17 mouse cellular contexts compared by ENCODE assay signal in the genomic region with DNA sequence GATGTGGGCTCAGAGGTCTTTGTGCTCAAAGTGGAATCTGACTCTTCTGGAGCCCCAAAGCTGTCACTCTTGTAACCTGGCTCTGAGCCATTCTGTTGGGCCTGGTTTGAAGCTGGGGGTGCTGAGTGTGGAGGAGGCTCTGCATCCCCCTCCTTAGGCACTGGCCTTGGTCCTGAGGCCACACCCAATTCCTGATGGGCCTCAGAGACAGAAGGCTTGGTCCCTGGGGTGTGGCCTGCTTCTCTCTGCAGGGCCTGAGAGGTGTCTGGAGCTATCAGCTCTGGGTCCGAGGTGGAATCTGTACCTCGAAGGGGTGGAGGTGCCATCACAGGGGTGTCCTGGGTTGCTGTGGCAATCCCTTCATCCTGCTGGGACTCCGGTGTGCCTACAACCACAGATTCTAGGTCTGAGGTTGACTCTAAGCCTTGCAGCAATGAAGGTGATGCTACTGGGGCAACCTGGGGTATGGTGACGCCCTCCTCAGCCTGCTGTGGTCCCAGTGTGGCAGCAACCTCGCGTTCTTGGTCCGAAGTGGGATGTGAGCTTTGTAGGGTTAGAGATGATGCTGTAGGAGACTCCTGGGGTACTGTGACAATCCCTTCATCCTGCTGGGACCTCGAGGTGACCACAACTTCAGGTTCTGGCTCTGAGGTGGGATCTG. TPM values are rescaled to one million over a fixed set of nuclear protein-coding genes. Genes with fewer than 3 reads are reported as not detected.
DNase-seq lines count a peak whose midpoint lies in the region; ATAC-seq and TF ChIP-seq lines count a peak whose summit lies in the region.
"Had no signal": no experiment of that assay in that cellular context is flagged by ENCODE, and none has a peak within 500 bp of the region (broad histone marks: within the 10 kb centered on the region; RNA-seq: fewer than 3 reads in every experiment).

No protein-coding gene starts in this region.

- peaks cover 3% of the 10 kb centered on the region; the same call in 1 of the 2 replicates for H3K4me1 ChIP-seq in liver, postnatal 0 days (ENCODE audit: insufficient read depth)
- H3K4me1 ChIP-seq in forebrain, embryonic 15.5 days, result peaks cover 53% of the 10 kb centered on the region
- H3K4me1 ChIP-seq in liver, embryonic 13.5 days (replicated peaks), result peaks cover 81% of the 10 kb centered on the region
- peaks cover 52% of the 10 kb centered on the region for H3K4me1 ChIP-seq in neural tube, embryonic 14.5 days (ENCODE audit: control insufficient read depth, insufficient read depth, low read length)

- no peaks in the 10 kb centered on the region for H3K9me3 ChIP-seq in liver, postnatal 0 days (ENCODE audit: low read length)
- no peaks in the 10 kb centered on the region for H3K9me3 ChIP-seq in forebrain, embryonic 15.5 days
- H3K9me3 ChIP-seq in liver, embryonic 13.5 days (replicated peaks), result no peaks in the 10 kb centered on the region
- H3K9me3 ChIP-seq in neural tube, embryonic 14.5 days (ENCODE audit: control insufficient read depth, low read length), result no peaks in the 10 kb centered on the region

- H3K36me3 ChIP-seq in liver, postnatal 0 days (replicated peaks; ENCODE audit: insufficient read depth, low read length), result peaks cover 32% of the 10 kb centered on the region
- peaks cover 47% of the 10 kb centered on the region for H3K36me3 ChIP-seq in forebrain, embryonic 15.5 days
- peaks cover 31% of the 10 kb centered on the region for H3K36me3 ChIP-seq in liver, embryonic 13.5 days
- peaks cover 35% of the 10 kb centered on the region for H3K36me3 ChIP-seq in neural tube, embryonic 14.5 days (ENCODE audit: control insufficient read depth, insufficient read depth, low read length)

- no peak overlapping the region for H3K4me2 ChIP-seq in liver, postnatal 0 days (ENCODE audit: low read depth, low read length)
- no peak overlapping the region for H3K4me2 ChIP-seq in forebrain, embryonic 15.5 days (replicated peaks)
- peak overlapping the region; percentile 61 for H3K4me2 ChIP-seq in liver, embryonic 13.5 days
- no peak overlapping the region; the same call in 1 of the 2 replicates for H3K4me2 ChIP-seq in neural tube, embryonic 14.5 days (ENCODE audit: low read depth, low read length)

- ATAC-seq in liver, postnatal 0 days, result no peak
- no peak for ATAC-seq in forebrain, embryonic 15.5 days (replicated peaks)
- ATAC-seq in liver, embryonic 13.5 days (ENCODE audit: low read depth), result peak; percentile 52
- ATAC-seq in neural tube, embryonic 14.5 days (ENCODE audit: low read depth), result no peak
- ATAC-seq: CD4-positive, CD25-positive, alpha-beta regulatory T cell, adult 4 months; Patski had no signal

- H3K27ac ChIP-seq in liver, postnatal 0 days (ENCODE audit: low read depth), result no peak overlapping the region
- H3K27ac ChIP-seq in forebrain, embryonic 15.5 days (replicated peaks), result 0 out of 2 replicates have a peak overlapping the region, but pooled peaks have one; percentile 16
- peak overlapping the region; percentile 68 for H3K27ac ChIP-seq in liver, embryonic 13.5 days
- peak overlapping the region; percentile 78; the same call in 1 of the 2 replicates for H3K27ac ChIP-seq in neural tube, embryonic 14.5 days (ENCODE audit: low read depth, low read length)

- H3K27me3 ChIP-seq in liver, postnatal 0 days (ENCODE audit: insufficient read depth, low read length), result peaks cover 23% of the 10 kb centered on the region
- H3K27me3 ChIP-seq in forebrain, embryonic 15.5 days, result no peaks in the 10 kb centered on the region
- H3K27me3 ChIP-seq in liver, embryonic 13.5 days, result peaks cover 39% of the 10 kb centered on the region
- no peaks in the 10 kb centered on the region for H3K27me3 ChIP-seq in neural tube, embryonic 14.5 days (ENCODE audit: control insufficient read depth, insufficient read depth, low read length)
- H3K27me3 ChIP-seq: Patski had no signal

- H3K4me3 ChIP-seq in liver, postnatal 0 days (ENCODE audit: low read depth, low read length), result no peak overlapping the region
- H3K4me3 ChIP-seq in forebrain, embryonic 15.5 days, result no peak overlapping the region
- peak overlapping the region; percentile 47 for H3K4me3 ChIP-seq in liver, embryonic 13.5 days (replicated peaks)
- no peak overlapping the region for H3K4me3 ChIP-seq in neural tube, embryonic 14.5 days (ENCODE audit: low read depth, low read length)

- TF ChIP-seq EP300 in liver, postnatal 0 days (IDR thresholded peaks at IDR 0.05; ENCODE audit: low read depth), result no peak

- peak; percentile 56 for DNase-seq in liver
- no peak for DNase-seq in liver, postnatal 0 days
- DNase-seq in liver, embryonic 13.5 days, result no peak
- no peak for DNase-seq in layer of hippocampus, adult 8-10 months (ENCODE audit: low spot score in 2 of 2)
- no peak for DNase-seq in kidney, adult 18-20 months
- DNase-seq in testis, postnatal 10 days (ENCODE audit: low spot score), result no peak
- DNase-seq: adrenal gland, postnatal 14 days; cerebellum, adult 11-12 months; kidney, postnatal 10 days had no signal

- no peak for TF ChIP-seq CTCF in liver, postnatal 0 days (IDR thresholded peaks at IDR 0.05; ENCODE audit: low read depth)

- H3K9ac ChIP-seq in liver, postnatal 0 days (replicated peaks), result no peak overlapping the region
- no peak overlapping the region for H3K9ac ChIP-seq in forebrain, embryonic 15.5 days (replicated peaks)
- peak overlapping the region; percentile 59 for H3K9ac ChIP-seq in liver, embryonic 13.5 days
- H3K9ac ChIP-seq in neural tube, embryonic 14.5 days (replicated peaks; ENCODE audit: low read depth, low read length), result no peak overlapping the region

- WGBS in liver, postnatal 0 days (ENCODE audit: insufficient replicate concordance), result 73% methylated on average over 8 of the region's 8 CpGs
- 91% methylated on average over 8 of the region's 8 CpGs for WGBS in forebrain, embryonic 15.5 days
- 67% methylated on average over 8 of the region's 8 CpGs for WGBS in liver, embryonic 13.5 days (ENCODE audit: insufficient replicate concordance)
- 86% methylated on average over 8 of the region's 8 CpGs for WGBS in neural tube, embryonic 14.5 days

RNA-seq across cellular contexts. Expression of gene Nacad, which starts 5.4 kb away (rescaled TPM):
- 1.5 and 1.6 TPM in 2 replicates for polyA plus RNA-seq in liver, postnatal 0 days (2015; fragmentation: Nextera tagmentation; extraction: Ambion mirVana)
- polyA plus RNA-seq in forebrain, embryonic 15.5 days (2015; fragmentation: Nextera tagmentation; extraction: Ambion mirVana), result 66.9 and 67.4 TPM in 2 replicates
- 5.0 and 5.7 TPM in 2 replicates for polyA plus RNA-seq in liver, embryonic 13.5 days (2015; fragmentation: Nextera tagmentation; extraction: Ambion mirVana)
- 77.6 and 96.8 TPM in 2 replicates for polyA plus RNA-seq in neural tube, embryonic 14.5 days (2014; fragmentation: Nextera tagmentation; extraction: Ambion mirVana)
- 10 to 100 TPM; 35.7 to 52.6 (median 47.5) TPM for total RNA-seq in layer of hippocampus, adult 8-10 months (2022)
- total RNA-seq: megakaryocyte-erythroid progenitor cell, adult 5-6 weeks had no signal

RNA-seq across cellular contexts. Expression of gene Tbrg4, which starts 25.5 kb away (rescaled TPM):
- polyA plus RNA-seq in liver, postnatal 0 days (2015; fragmentation: Nextera tagmentation; extraction: Ambion mirVana), result 19.6 and 23.5 TPM in 2 replicates
- 27.5 and 31.5 TPM in 2 replicates for polyA plus RNA-seq in forebrain, embryonic 15.5 days (2015; fragmentation: Nextera tagmentation; extraction: Ambion mirVana)
- polyA plus RNA-seq in liver, embryonic 13.5 days (2015; fragmentation: Nextera tagmentation; extraction: Ambion mirVana), result 46.1 and 46.2 TPM in 2 replicates
- 30.6 and 33.4 TPM in 2 replicates for polyA plus RNA-seq in neural tube, embryonic 14.5 days (2014; fragmentation: Nextera tagmentation; extraction: Ambion mirVana)
- 10 to 100 TPM; 45.5 to 52.5 (median 48.4) TPM for total RNA-seq in layer of hippocampus, adult 8-10 months (2022)

RNA-seq across cellular contexts. Expression of gene Wap, which starts 38.0 kb away (rescaled TPM):
- polyA plus RNA-seq in liver, postnatal 0 days (2015; fragmentation: Nextera tagmentation; extraction: Ambion mirVana), result not detected in 2 replicates
- not detected in 2 replicates for polyA plus RNA-seq in forebrain, embryonic 15.5 days (2015; fragmentation: Nextera tagmentation; extraction: Ambion mirVana)
- not detected in 2 replicates for polyA plus RNA-seq in liver, embryonic 13.5 days (2015; fragmentation: Nextera tagmentation; extraction: Ambion mirVana)
- polyA plus RNA-seq in neural tube, embryonic 14.5 days (2014; fragmentation: Nextera tagmentation; extraction: Ambion mirVana), result not detected in 2 replicates
- not detected for total RNA-seq in layer of hippocampus, adult 8-10 months (2022)
- total RNA-seq: adrenal gland, postnatal 14 days; liver, adult 2 months; megakaryocyte-erythroid progenitor cell, adult 5-6 weeks had no signal
- polyA plus RNA-seq: CD4-positive, CD25-positive, alpha-beta regulatory T cell, adult 4 months; embryonic facial prominence, embryonic 11.5 days; liver, adult 2 months; Patski; testis, adult 2 months had no signal

RNA-seq across cellular contexts. Expression of gene Ccm2, which starts 53.7 kb away (rescaled TPM):
- 33.9 and 34.9 TPM in 2 replicates for polyA plus RNA-seq in liver, postnatal 0 days (2015; fragmentation: Nextera tagmentation; extraction: Ambion mirVana)
- 104 and 107 TPM in 2 replicates for polyA plus RNA-seq in forebrain, embryonic 15.5 days (2015; fragmentation: Nextera tagmentation; extraction: Ambion mirVana)
- polyA plus RNA-seq in liver, embryonic 13.5 days (2015; fragmentation: Nextera tagmentation; extraction: Ambion mirVana), result 45.8 and 46.1 TPM in 2 replicates
- polyA plus RNA-seq in neural tube, embryonic 14.5 days (2014; fragmentation: Nextera tagmentation; extraction: Ambion mirVana), result 87.6 and 88.0 TPM in 2 replicates
- 10 to 100 TPM; 47.4 to 53.9 (median 52.2) TPM for total RNA-seq in layer of hippocampus, adult 8-10 months (2022)

RNA-seq across cellular contexts. Expression of gene Ramp3, which starts 57.9 kb away (rescaled TPM):
- 0.20 and 0.28 TPM in 2 replicates for polyA plus RNA-seq in liver, postnatal 0 days (2015; fragmentation: Nextera tagmentation; extraction: Ambion mirVana)
- polyA plus RNA-seq in forebrain, embryonic 15.5 days (2015; fragmentation: Nextera tagmentation; extraction: Ambion mirVana), result 4.1 and 6.7 TPM in 2 replicates
- polyA plus RNA-seq in liver, embryonic 13.5 days (2015; fragmentation: Nextera tagmentation; extraction: Ambion mirVana), result 0.15 TPM in 1 of 2 replicates, not detected in the other
- polyA plus RNA-seq in neural tube, embryonic 14.5 days (2014; fragmentation: Nextera tagmentation; extraction: Ambion mirVana), result 26.3 and 26.6 TPM in 2 replicates
- 1 to 10 TPM; 4.8 to 7.3 (median 6.9) TPM for total RNA-seq in layer of hippocampus, adult 8-10 months (2022)
- total RNA-seq: megakaryocyte-erythroid progenitor cell, adult 5-6 weeks had no signal

Comparison
In these comparisons a context has a peak if more than half of its experiments do, and no peak if none do; other contexts are left out.
1. RNA of gene Nacad, which starts 5.4 kb away (polyA plus RNA-seq): 77.6 to 96.8 TPM in neural tube, embryonic 14.5 days and 66.9 to 67.4 TPM in forebrain, embryonic 15.5 days; 5.0 to 5.7 TPM in liver, embryonic 13.5 days and 1.5 to 1.6 TPM in liver, postnatal 0 days; every median in the first group is over 10 times any median in the second.